Mouse (Mus musculus) liver, adult 2 months (tissue): Measurements from ENCODE around the gene Osbpl10.

Experiments
- CTCF ChIP-seq: fragments of 200-500 bp; IDR thresholded peaks from 2 replicates; pipeline ENCODE4 v1.5.1; 2011; ENCODE audit warnings: low read depth, low read length, control low read depth
- POLR2A ChIP-seq: fragments of 200-500 bp; IDR thresholded peaks from 2 replicates; pipeline ENCODE4 v1.6.1; 2011; ENCODE audit warnings: low read length, control low read depth; ENCODE audit not compliant: insufficient read depth; ENCODE audit errors: extremely low read depth

DNA sequence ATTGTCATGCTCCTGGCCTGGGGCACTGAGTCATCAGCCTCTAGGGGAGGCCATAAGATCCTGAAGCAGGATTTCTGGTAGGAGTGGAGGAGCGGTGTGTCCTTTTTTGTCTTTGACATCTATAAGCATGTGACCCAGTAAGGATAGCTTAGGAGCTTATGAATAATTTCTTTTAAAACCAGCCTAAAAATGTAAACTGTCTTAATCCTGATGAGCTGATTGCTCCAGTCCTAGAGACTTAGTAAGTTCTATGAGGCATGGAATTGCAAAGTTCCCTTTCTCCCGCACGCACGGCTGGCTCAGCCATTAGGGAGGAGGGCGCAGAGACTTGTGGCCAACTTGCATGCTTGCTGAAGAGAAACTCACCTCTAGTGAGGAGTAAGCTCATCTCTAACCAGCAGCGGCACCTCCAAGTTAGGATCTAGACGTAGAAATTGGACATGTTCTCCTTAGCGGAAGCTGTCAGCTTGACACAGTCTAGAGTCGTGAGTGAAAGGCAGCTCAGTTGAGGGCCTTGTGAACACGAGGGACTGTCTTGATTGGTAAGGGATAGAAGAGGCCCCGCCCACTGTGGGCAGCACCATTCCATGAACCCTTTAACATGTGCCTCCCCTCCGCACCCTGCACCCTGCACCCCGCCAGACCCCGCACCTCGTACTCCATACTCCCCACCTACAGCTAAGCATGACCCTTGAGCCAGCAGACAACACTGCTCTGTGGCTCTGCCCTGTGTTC lies 122.0 kb downstream of the Osbpl10 start:
- TF ChIP-seq CTCF = no peak
- TF ChIP-seq POLR2A = no peak
